Mouse (Mus musculus): Measurements from ENCODE around the gene Khdrbs1.
"Not testable (repeated sequence)": the region's sequence is repeated elsewhere in the genome, so short reads cannot be mapped to it uniquely, and the experiment has no call there.

Gene Khdrbs1

GRCm38 (mm10) chr4:129743494-129743893 lies 1.4 kb upstream of the Khdrbs1 start:
- ATAC-seq (ENCODE audit: low TSS enrichment), result no peak

GRCm38 (mm10) chr4:129743010-129743390 lies 897 bp upstream of the Khdrbs1 start:
- ATAC-seq (ENCODE audit: low TSS enrichment), result no peak

GRCm38 (mm10) chr4:129741974-129742231 lies 200 bp downstream of the Khdrbs1 start:
- peak; percentile 26; the same call in 1 of the 2 replicates for ATAC-seq (ENCODE audit: low TSS enrichment)

GRCm38 (mm10) chr4:129741251-129741973 lies 691 bp downstream of the Khdrbs1 start:
- peak; percentile 29; the same call in 1 of the 2 replicates for ATAC-seq (ENCODE audit: low TSS enrichment)

- ATAC-seq (ENCODE audit: low TSS enrichment), result no peak
Measured at GRCm38 (mm10) chr4:129739111-129739645, 2.9 kb downstream of the Khdrbs1 start.

- ATAC-seq (ENCODE audit: low TSS enrichment), result no peak
Measured at GRCm38 (mm10) chr4:129736173-129736572, 5.9 kb downstream of the Khdrbs1 start.

- ATAC-seq (ENCODE audit: low TSS enrichment), result not testable (repeated sequence)
Measured at GRCm38 (mm10) chr4:129735485-129735884, 6.6 kb downstream of the Khdrbs1 start.

- ATAC-seq (ENCODE audit: low TSS enrichment), result no peak
Measured at GRCm38 (mm10) chr4:129731423-129731822, 10.7 kb downstream of the Khdrbs1 start.

GRCm38 (mm10) chr4:129716310-129716709 lies 25.8 kb downstream of the Khdrbs1 start:
- ATAC-seq (ENCODE audit: low TSS enrichment), result peak; percentile 74

GRCm38 (mm10) chr4:129709486-129710129 lies 32.5 kb downstream of the Khdrbs1 start:
- ATAC-seq (ENCODE audit: low TSS enrichment), result peak; percentile 38; the same call in 1 of the 2 replicates

- ATAC-seq (ENCODE audit: low TSS enrichment), result no peak
Measured at GRCm38 (mm10) chr4:129706750-129707149, 35.4 kb downstream of the Khdrbs1 start.

GRCm38 (mm10) chr4:129702454-129702853 lies 39.6 kb downstream of the Khdrbs1 start:
- peak; percentile 56 for ATAC-seq (ENCODE audit: low TSS enrichment)

- peak; percentile 27 for ATAC-seq (ENCODE audit: low TSS enrichment)
Measured at GRCm38 (mm10) chr4:129701503-129702377, 40.4 kb downstream of the Khdrbs1 start.

GRCm38 (mm10) chr4:129700661-129701060 lies 41.4 kb downstream of the Khdrbs1 start:
- ATAC-seq (ENCODE audit: low TSS enrichment), result not testable (repeated sequence)

GRCm38 (mm10) chr4:129700216-129700615 lies 41.9 kb downstream of the Khdrbs1 start:
- no peak for ATAC-seq (ENCODE audit: low TSS enrichment)

- no peak for ATAC-seq (ENCODE audit: low TSS enrichment)
Measured at GRCm38 (mm10) chr4:129697191-129697590, 44.9 kb downstream of the Khdrbs1 start.

GRCm38 (mm10) chr4:129696158-129696985 lies 45.7 kb downstream of the Khdrbs1 start, which contains the start of gene Tmem39b:
TSS of gene Tmem39b (minus strand) at chr4:129696838.
- ATAC-seq (ENCODE audit: low TSS enrichment), result peak; percentile 68

GRCm38 (mm10) chr4:129695815-129696157 lies 46.3 kb downstream of the Khdrbs1 start:
- 0 out of 2 replicates have a peak, but pooled peaks have one; percentile 6 for ATAC-seq (ENCODE audit: low TSS enrichment)

- no peak for ATAC-seq (ENCODE audit: low TSS enrichment)
Measured at GRCm38 (mm10) chr4:129684531-129684930, 57.6 kb downstream of the Khdrbs1 start.

- ATAC-seq (ENCODE audit: low TSS enrichment), result no peak; the same call in 1 of the 2 replicates
Measured at GRCm38 (mm10) chr4:129683901-129684493, 58.1 kb downstream of the Khdrbs1 start.

- no peak for ATAC-seq (ENCODE audit: low TSS enrichment)
Measured at GRCm38 (mm10) chr4:129681837-129682236, 60.3 kb downstream of the Khdrbs1 start.
